Mouse (Mus musculus) lung, postnatal 36 days (tissue): ENCODE data around the gene Ankrd54.

Experiments used
- DNase-seq: peaks from one replicate; pipeline ENCODE4 v3.0.0; 2022; ENCODE audit warnings: mixed read lengths

Gene Ankrd54

GRCm38 (mm10) chr15:79074913-79075532, 12.3 kb upstream of the Ankrd54 start, which contains the start of gene Eif3l:
TSS of gene Eif3l (plus strand) at chr15:79075179.
- DNase-seq = peak; percentile 92

GRCm38 (mm10) chr15:79074446-79074845, 11.8 kb upstream of the Ankrd54 start:
- no peak for DNase-seq

GRCm38 (mm10) chr15:79073752-79074151, 11.1 kb upstream of the Ankrd54 start:
- no peak for DNase-seq

- DNase-seq = peak; percentile 68
Measured at GRCm38 (mm10) chr15:79071117-79072039, 8.7 kb upstream of the Ankrd54 start.

GRCm38 (mm10) chr15:79068416-79068815, 5.7 kb upstream of the Ankrd54 start:
- no peak for DNase-seq

GRCm38 (mm10) chr15:79067631-79068030, 4.9 kb upstream of the Ankrd54 start:
- DNase-seq = no peak

- peak; percentile 30 for DNase-seq
Measured at GRCm38 (mm10) chr15:79066276-79066675, 3.6 kb upstream of the Ankrd54 start.

- no peak for DNase-seq
Measured at GRCm38 (mm10) chr15:79065086-79065770, 2.5 kb upstream of the Ankrd54 start.

GRCm38 (mm10) chr15:79063160-79063740, 557 bp upstream of the Ankrd54 start:
- no peak for DNase-seq

- peak; percentile 46 for DNase-seq
Measured at GRCm38 (mm10) chr15:79060887-79061565, 1.7 kb downstream of the Ankrd54 start.

- DNase-seq = no peak
Measured at GRCm38 (mm10) chr15:79057850-79058249, 4.8 kb downstream of the Ankrd54 start.

- no peak for DNase-seq
Measured at GRCm38 (mm10) chr15:79056601-79057000, 6.1 kb downstream of the Ankrd54 start.

- DNase-seq = no peak
Measured at GRCm38 (mm10) chr15:79052366-79052765, 10.3 kb downstream of the Ankrd54 start.

GRCm38 (mm10) chr15:79051461-79052360, 11.0 kb downstream of the Ankrd54 start:
- DNase-seq = peak; percentile 68

- DNase-seq = no peak
Measured at GRCm38 (mm10) chr15:79050964-79051363, 11.7 kb downstream of the Ankrd54 start.

- DNase-seq = no peak
Measured at GRCm38 (mm10) chr15:79050160-79050845, 12.4 kb downstream of the Ankrd54 start.

- no peak for DNase-seq
Measured at GRCm38 (mm10) chr15:79048186-79048585, 14.5 kb downstream of the Ankrd54 start.

GRCm38 (mm10) chr15:79044837-79045236, 17.9 kb downstream of the Ankrd54 start:
- DNase-seq = no peak

GRCm38 (mm10) chr15:79042721-79043491, 19.8 kb downstream of the Ankrd54 start:
- no peak for DNase-seq

GRCm38 (mm10) chr15:79041585-79041984, 21.1 kb downstream of the Ankrd54 start, which contains the start of gene Galr3:
TSS of gene Galr3 (plus strand) at chr15:79041885.
- DNase-seq = no peak
